Mouse (Mus musculus) fibroblast of lung, adult 2 months (primary cell): ENCODE results near the gene Endou.

Source experiments
- DNase-seq: peaks from one replicate; pipeline ENCODE4 v3.0.0-alpha.2; 2011; ENCODE audit warnings: low read depth

Endou gene

GRCm38 (mm10) chr15:97731111-97731510, at the start of gene Endou:
TSS of gene Endou (minus strand) at chr15:97731339.
- DNase-seq, result no peak

- no peak for DNase-seq
These were observed 49.5 kb upstream of the Endou start for GRCm38 (mm10) chr15:97780611-97781031.

GRCm38 (mm10) chr15:97779576-97779975, 48.4 kb upstream of the Endou start:
- no peak for DNase-seq

DNA sequence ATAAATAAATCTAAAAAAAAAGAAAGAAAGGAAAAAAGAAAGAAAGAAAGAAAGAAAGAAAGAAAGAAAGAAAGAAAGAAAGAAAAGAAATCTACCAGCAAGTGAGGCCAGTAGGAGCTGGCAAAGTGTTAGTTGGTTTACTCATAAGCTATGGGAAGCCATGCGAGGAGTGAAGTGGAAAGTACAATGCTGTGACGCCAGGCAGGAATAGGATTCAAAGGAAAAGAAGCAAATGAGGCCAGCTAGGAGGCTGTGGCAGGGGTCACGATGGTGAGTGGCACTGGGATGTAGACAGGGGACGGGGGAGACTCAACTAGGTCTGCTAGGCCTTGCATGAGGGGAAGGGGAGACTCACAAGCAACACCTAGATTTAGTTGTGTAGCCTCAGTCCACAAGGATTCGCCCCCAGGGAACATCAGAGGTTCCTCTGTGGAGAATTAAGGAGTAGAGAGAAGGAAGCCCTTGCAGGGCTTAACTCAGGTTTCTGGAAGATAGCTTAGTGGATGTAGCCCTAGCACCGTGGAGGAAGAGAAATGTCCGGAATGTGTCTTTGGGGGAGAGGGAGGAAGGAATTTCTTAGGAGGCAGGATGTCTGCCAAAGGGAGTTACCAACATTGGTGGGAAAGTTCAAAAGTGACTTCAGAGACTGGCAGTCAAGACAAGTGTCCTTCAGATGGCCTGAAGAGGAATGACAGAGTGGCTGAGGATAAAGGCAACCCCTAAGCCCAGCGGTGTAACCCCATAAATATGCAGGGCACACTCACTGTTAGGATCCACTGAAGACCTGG, 47.4 kb upstream of the Endou start, which contains the start of gene Slc48a1:
Gene Slc48a1 (plus strand): TSS at position 210 of the 788 bp plus-strand sequence.
- DNase-seq, result no peak

- DNase-seq, result no peak
These were observed 45.8 kb upstream of the Endou start for GRCm38 (mm10) chr15:97776919-97777318.

GRCm38 (mm10) chr15:97776514-97776913, 45.4 kb upstream of the Endou start:
- DNase-seq, result no peak

GRCm38 (mm10) chr15:97773961-97774370, 42.8 kb upstream of the Endou start:
- no peak for DNase-seq

DNA sequence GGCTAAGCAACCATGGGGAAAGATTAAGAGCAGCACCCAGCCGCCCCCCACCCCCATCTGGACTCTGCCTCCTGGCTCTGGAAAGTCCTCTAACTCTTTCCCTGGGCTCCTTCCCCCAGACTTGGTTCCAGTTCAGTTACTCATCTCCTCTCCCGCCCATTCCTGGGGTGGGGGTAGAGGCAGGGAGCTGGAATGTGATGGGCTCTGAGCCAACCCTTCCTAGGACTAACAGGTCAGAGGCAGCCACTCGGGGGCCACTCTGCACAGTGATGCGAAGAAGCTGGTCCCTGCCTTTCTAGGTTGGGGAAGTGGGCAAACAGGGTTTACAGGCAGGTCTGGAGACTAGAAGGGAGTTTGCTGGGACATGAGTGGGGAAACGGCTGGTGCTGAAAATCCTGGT, 42.0 kb upstream of the Endou start:
- no peak for DNase-seq

DNA sequence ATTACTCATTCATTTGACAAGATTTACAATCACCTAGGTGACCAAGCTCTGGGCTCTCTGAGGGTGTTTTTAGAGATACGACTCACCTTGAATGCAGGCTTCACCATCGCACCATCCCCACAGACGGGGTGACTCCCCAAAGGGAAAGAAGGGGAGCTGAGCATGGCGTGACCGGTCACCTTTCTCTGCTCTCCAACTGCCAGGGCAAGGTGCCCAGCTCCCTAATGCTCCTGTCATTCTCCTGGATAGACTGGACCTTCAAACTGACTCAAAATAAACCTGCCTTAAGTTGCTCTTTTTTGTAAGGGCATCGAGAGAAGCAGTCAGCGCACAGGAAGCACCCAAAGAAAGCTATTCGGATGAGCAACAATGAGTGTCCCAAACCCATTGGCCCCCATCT, 39.1 kb upstream of the Endou start:
- no peak for DNase-seq

- no peak for DNase-seq
These were observed 37.1 kb upstream of the Endou start for GRCm38 (mm10) chr15:97768192-97768591.

- DNase-seq, result no peak
These were observed 36.4 kb upstream of the Endou start, which contains the start of gene Rapgef3 for GRCm38 (mm10) chr15:97767280-97768186. TSS of gene Rapgef3 (minus strand) at chr15:97767972.

DNA sequence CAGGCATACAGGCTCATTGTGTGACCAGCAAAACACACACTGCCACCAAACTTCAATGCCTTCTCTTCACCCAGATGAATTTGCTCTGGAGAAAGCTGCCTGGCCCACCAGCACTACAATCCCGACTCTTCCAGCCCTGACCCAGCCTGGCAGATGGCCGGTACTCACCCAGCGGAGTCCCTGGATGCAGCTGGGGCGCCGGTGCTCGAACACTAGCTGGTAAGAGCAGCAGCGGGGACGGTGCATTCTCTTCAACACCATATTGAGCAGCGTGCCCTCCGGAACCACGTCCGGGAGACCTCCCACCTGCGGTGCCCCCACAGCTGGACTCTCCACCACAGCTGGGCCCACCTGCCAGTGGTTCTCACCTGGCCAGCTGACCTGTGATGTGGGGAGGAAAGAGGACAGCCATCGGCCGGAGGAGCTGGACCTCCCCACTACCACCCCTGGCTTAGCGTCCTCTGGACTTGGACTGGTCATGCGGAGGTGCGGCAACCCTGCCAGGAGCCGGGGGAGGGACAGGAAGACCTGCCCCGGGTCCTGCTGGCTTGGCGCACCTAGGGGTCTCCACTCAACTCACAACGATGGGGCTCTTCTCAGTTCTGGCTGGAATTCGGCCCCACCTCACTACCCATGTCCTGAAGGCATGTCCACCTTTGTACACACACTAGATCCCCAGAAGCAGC, 35.6 kb upstream of the Endou start:
- no peak for DNase-seq

- DNase-seq, result no peak
These were observed 35.1 kb upstream of the Endou start for GRCm38 (mm10) chr15:97766194-97766593.

DNA sequence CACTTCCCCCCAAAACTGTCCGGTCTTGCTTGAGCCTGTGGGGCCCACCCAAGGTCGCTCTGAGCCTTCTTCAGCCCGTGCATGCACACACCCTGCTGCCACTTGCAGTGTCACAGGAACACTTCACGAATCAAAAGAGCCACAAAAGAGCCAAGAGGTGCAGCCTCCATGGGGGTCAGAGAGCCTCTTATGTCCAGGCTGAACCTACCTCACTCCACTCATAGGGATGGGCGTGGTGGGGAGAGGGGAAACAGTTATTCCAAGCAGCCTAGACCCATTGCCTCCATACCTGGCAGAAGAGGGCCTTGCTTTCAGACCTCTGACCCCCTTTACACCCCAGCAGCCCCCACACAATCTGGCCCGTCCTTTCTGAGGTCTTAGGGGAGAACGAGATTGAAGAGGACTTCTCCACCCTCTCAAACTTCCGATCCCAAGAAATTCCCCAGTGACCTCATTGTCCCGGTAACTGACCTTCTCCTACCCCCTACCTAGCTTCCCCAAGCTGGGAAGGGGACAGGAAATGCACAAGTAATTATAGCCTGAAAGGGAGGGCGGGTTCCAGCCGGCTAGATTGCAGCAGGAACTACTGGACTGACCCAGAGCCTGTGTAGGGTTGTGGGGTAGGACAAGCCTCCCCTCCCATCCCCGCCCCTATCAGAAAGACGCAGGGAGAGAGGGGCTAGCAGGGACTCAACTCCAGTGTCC, 34.1 kb upstream of the Endou start:
- no peak for DNase-seq

DNA sequence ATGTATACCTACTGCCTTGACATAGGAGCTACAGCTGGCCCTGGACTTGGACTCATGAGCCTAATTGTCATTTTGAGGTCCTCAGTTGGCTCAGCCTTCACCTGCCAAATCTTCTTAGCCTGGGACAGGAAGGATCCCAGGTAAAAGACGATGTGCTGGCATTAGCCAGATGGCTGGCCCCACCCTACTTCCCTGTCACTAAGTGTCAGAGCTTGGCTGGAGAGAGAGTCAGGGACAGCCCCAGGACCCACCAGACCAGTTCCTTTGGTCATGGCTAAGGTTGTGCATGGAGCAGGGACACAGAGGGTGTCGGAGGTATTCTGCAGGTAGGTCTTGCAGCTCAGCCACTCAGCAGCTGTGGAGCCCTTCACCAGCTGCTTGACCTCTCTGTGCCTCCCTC, 33.4 kb upstream of the Endou start:
- DNase-seq, result no peak

- no peak for DNase-seq
These were observed 32.3 kb upstream of the Endou start for GRCm38 (mm10) chr15:97763256-97764049.

GRCm38 (mm10) chr15:97762733-97763132, 31.6 kb upstream of the Endou start:
- no peak for DNase-seq

GRCm38 (mm10) chr15:97761438-97761837, 30.3 kb upstream of the Endou start:
- DNase-seq, result no peak

GRCm38 (mm10) chr15:97760952-97761351, 29.8 kb upstream of the Endou start:
- no peak for DNase-seq

- no peak for DNase-seq
These were observed 28.9 kb upstream of the Endou start for GRCm38 (mm10) chr15:97760006-97760405.

DNA sequence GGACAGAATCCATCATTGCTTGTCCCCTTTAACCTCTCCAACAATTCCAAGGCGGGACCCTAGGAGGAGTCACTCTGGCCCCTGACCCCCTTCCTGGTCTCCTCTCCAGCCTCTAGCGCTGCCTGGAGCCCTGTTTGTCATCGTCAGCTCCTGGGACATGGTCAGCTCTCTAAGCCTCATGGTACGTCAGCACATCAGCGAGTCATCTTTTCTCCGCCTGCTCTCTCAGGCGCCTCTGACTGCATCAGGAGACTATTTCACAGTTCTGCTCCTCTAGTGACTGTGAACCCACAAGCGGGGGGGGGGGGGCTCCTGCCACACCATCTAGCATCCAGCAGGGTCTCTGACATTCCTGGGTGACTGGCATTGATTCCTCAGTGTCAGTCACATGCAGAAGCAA, 24.2 kb upstream of the Endou start:
- DNase-seq, result no peak
